Mouse (Mus musculus): Measurements from ENCODE around the gene Mrpl33.
A peak's percentile ranks its signal among the peaks of the same experiment; 100 is the strongest.
"Not testable (repeated sequence)": the region's sequence is repeated elsewhere in the genome, so short reads cannot be mapped to it uniquely, and the experiment has no call there.

Gene Mrpl33

GRCm38 (mm10) chr5:31597430-31597944 is 752 bp downstream of the Mrpl33 start:
- no peak for DNase-seq (ENCODE audit: low spot score in 2 of 2)

- DNase-seq (ENCODE audit: low spot score in 2 of 2), result no peak
Measured at GRCm38 (mm10) chr5:31598121-31598520, 1.4 kb downstream of the Mrpl33 start.

- DNase-seq (ENCODE audit: low spot score in 2 of 2), result peak in 1 of 2 experiments; percentile 23
Measured at GRCm38 (mm10) chr5:31598579-31598978, 1.8 kb downstream of the Mrpl33 start.

GRCm38 (mm10) chr5:31599161-31599560 is 2.4 kb downstream of the Mrpl33 start:
- DNase-seq (ENCODE audit: low spot score in 2 of 2), result no peak

GRCm38 (mm10) chr5:31601162-31601722 is 4.5 kb downstream of the Mrpl33 start:
- DNase-seq (ENCODE audit: low spot score in 2 of 2), result no peak

- DNase-seq (ENCODE audit: low spot score in 2 of 2), result peak; percentile 17 to 40
Measured at GRCm38 (mm10) chr5:31602377-31602776, 5.6 kb downstream of the Mrpl33 start.

GRCm38 (mm10) chr5:31603766-31604165 is 7.0 kb downstream of the Mrpl33 start:
- DNase-seq (ENCODE audit: low spot score in 2 of 2), result no peak

- no peak for DNase-seq (ENCODE audit: low spot score in 2 of 2)
Measured at GRCm38 (mm10) chr5:31606151-31606550, 9.4 kb downstream of the Mrpl33 start.

- no peak for DNase-seq (ENCODE audit: low spot score in 2 of 2)
Measured at GRCm38 (mm10) chr5:31610376-31611086, 13.8 kb downstream of the Mrpl33 start.

GRCm38 (mm10) chr5:31611186-31611585 is 14.5 kb downstream of the Mrpl33 start:
- no peak for DNase-seq (ENCODE audit: low spot score in 2 of 2)

- peak; percentile 68 to 69 for DNase-seq (ENCODE audit: low spot score in 2 of 2)
Measured at GRCm38 (mm10) chr5:31613852-31614286, 17.1 kb downstream of the Mrpl33 start.

GRCm38 (mm10) chr5:31614339-31615025 is 17.7 kb downstream of the Mrpl33 start:
- no peak for DNase-seq (ENCODE audit: low spot score in 2 of 2)

GRCm38 (mm10) chr5:31620326-31620725 is 23.6 kb downstream of the Mrpl33 start:
- DNase-seq (ENCODE audit: low spot score in 2 of 2), result no peak

- no peak for DNase-seq (ENCODE audit: low spot score in 2 of 2)
Measured at GRCm38 (mm10) chr5:31627117-31627516, 30.4 kb downstream of the Mrpl33 start.

GRCm38 (mm10) chr5:31627562-31628526 is 31.1 kb downstream of the Mrpl33 start:
- DNase-seq (ENCODE audit: low spot score in 2 of 2), result no peak

- no peak for DNase-seq (ENCODE audit: low spot score in 2 of 2)
Measured at GRCm38 (mm10) chr5:31628555-31628954, 31.8 kb downstream of the Mrpl33 start.

GRCm38 (mm10) chr5:31630064-31630463 is 33.3 kb downstream of the Mrpl33 start:
- no peak for DNase-seq (ENCODE audit: low spot score in 2 of 2)

GRCm38 (mm10) chr5:31631169-31631568 is 34.4 kb downstream of the Mrpl33 start:
- not testable (repeated sequence) for DNase-seq (ENCODE audit: low spot score in 2 of 2)

- DNase-seq (ENCODE audit: low spot score in 2 of 2), result no peak
Measured at GRCm38 (mm10) chr5:31634161-31634560, 37.4 kb downstream of the Mrpl33 start.

GRCm38 (mm10) chr5:31634679-31635078 is 37.9 kb downstream of the Mrpl33 start:
- no peak for DNase-seq (ENCODE audit: low spot score in 2 of 2)

- no peak for DNase-seq (ENCODE audit: low spot score in 2 of 2)
Measured at GRCm38 (mm10) chr5:31636636-31637253, 40.0 kb downstream of the Mrpl33 start.

Data from frontal cortex, postnatal 14 days (tissue).